Mouse (Mus musculus): ENCODE results near the gene Asb10. TPM values are rescaled to one million over a fixed set of nuclear protein-coding genes. Genes with fewer than 3 reads are reported as not detected.

Gene Asb10
- polyA plus RNA-seq, 1 experiment from 2014 or later = 0.32 TPM

DNA sequence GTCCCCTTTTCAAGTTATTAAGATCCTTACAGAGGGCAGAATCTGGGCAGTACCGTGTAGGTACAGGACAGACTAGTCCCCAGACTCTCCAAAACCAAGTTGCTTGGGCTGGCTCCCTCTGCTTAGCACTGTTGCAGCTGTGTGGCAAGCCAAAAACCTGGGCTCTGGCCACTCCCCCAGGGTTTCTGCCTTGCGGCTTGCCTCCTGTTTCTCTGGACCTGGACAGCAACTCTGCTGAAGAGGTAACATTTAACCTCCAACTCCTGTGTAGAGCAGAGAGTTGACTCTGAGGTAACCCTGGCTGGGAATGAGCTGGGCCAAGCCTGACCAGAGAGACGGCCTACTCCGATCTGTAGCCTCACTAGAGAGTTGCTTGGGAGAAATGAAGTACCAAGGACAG is 38.0 kb downstream of the Asb10 start:
- Histone ChIP-seq H3K9ac (no peak overlapping the region), H3K4me1 (peaks cover 41% of the 10 kb centered on the region), H3K27ac (no peak overlapping the region), H3K9me3 (replicated peaks) (no peaks in the 10 kb centered on the region), H3K36me3 (peaks cover 46% of the 10 kb centered on the region), H3K27me3 (peaks cover 27% of the 10 kb centered on the region), H3K4me3 (no peak overlapping the region), H3K4me2 (replicated peaks) (no peak overlapping the region)
- 72% methylated on average over 4 of the region's 4 CpGs for WGBS
- no peak for ATAC-seq (ENCODE audit: low FRiP score)

DNA sequence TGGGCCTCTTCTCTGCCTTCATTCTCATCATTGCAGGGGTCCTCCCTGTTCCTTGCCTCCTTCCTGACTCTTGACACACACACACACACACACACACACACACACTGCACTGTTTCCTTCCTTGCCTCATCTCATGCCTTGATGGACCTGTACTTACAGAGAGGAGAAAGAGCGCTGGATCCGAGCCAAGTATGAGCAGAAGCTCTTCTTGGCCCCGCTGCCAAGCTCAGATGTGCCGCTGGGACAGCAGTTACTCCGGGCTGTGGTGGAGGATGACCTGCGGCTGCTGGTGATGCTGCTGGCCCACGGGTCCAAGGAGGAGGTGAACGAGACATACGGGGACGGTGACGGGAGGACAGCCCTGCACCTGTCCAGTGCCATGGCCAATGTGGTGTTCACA is 39.9 kb downstream of the Asb10 start:
- H3K9ac ChIP-seq = no peak overlapping the region
- no peak overlapping the region for H3K4me2 ChIP-seq (replicated peaks)
- no peak overlapping the region for H3K27ac ChIP-seq
- WGBS = 83% methylated on average over 11 of the region's 11 CpGs
- ATAC-seq (ENCODE audit: low FRiP score) = no peak
- H3K36me3 ChIP-seq = peaks cover 64% of the 10 kb centered on the region
- H3K4me3 ChIP-seq = no peak overlapping the region
- peaks cover 60% of the 10 kb centered on the region for H3K4me1 ChIP-seq
- H3K9me3 ChIP-seq (replicated peaks) = no peaks in the 10 kb centered on the region
- peaks cover 24% of the 10 kb centered on the region for H3K27me3 ChIP-seq

DNA sequence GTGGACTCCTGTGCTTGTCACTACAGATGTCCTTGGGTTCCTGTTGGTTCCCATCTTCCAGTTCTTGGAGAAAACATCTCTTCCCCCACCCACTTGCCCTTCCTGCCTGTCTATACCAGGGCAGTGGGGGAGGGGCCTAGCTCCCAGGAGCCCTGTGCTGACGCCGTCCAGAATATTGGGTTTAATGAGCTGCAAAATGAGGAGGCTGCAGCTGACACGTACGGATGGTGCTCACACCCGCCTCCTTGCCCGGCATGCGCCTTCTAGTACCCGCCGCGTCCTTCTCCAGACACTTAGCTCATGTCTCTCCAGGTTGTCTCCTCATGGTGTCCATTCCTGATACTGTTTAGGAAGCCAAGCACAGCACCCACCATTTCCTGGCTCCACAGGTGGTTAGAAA is 41.7 kb downstream of the Asb10 start:
- peaks cover 64% of the 10 kb centered on the region for H3K4me1 ChIP-seq

DNA sequence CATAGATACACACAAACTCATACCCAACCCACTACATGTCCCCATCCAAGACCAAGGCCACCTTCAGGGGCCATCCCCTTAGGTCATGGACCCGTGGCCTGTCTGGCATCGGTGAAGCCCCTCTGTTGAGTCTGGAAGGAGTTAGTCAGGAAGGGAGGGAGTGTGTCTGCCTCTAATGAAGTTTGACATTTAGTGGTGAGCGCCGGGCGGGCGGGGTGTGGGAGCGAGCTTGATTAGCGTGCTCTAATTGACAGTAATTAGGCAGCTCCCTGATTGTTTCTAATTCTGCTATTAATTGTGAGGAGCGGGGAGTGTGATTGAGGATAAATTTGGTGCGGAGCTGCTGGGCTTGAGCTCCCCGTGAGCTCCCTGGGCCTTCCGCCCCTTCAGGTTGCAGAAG is 43.3 kb downstream of the Asb10 start:
- H3K4me2 ChIP-seq (replicated peaks) = no peak overlapping the region
- ATAC-seq (ENCODE audit: low FRiP score) = no peak
- no peaks in the 10 kb centered on the region for H3K9me3 ChIP-seq (replicated peaks)
- H3K4me3 ChIP-seq = no peak overlapping the region
- H3K27me3 ChIP-seq = no peaks in the 10 kb centered on the region; the same call in 1 of the 2 replicates
- no peak overlapping the region for H3K9ac ChIP-seq
- no peak overlapping the region for H3K27ac ChIP-seq
- H3K4me1 ChIP-seq = peaks cover 64% of the 10 kb centered on the region
- peaks cover 81% of the 10 kb centered on the region for H3K36me3 ChIP-seq
- WGBS = 62% methylated on average over 12 of the region's 12 CpGs

More for the DNA sequence above, 41.7 kb downstream of the Asb10 start:
- peak; percentile 38; the same call in 1 of the 2 replicates for ATAC-seq (ENCODE audit: low FRiP score)
- Histone ChIP-seq H3K36me3 (peaks cover 72% of the 10 kb centered on the region), H3K27ac (no peak overlapping the region), H3K9me3 (replicated peaks) (no peaks in the 10 kb centered on the region), H3K4me2 (replicated peaks) (no peak overlapping the region), H3K27me3 (peaks cover 9% of the 10 kb centered on the region), H3K9ac (no peak overlapping the region), H3K4me3 (no peak overlapping the region)
- 26% methylated on average over 10 of the region's 10 CpGs for WGBS

- Histone ChIP-seq H3K9me3 (replicated peaks) (no peaks in the 10 kb centered on the region), H3K27ac (peak overlapping the region; percentile 55; the same call in 1 of the 2 replicates), H3K4me2 (replicated peaks) (no peak overlapping the region), H3K36me3 (peaks cover 82% of the 10 kb centered on the region), H3K4me3 (no peak overlapping the region), H3K27me3 (no peaks in the 10 kb centered on the region; the same call in 1 of the 2 replicates), H3K9ac (no peak overlapping the region), H3K4me1 (peaks cover 64% of the 10 kb centered on the region)
- WGBS = 50% methylated on average over 6 of the region's 6 CpGs
- no peak for ATAC-seq (ENCODE audit: low FRiP score)
These were observed 44.0 kb downstream of the Asb10 start for GRCm38 (mm10) chr5:24496756-24497155.

DNA sequence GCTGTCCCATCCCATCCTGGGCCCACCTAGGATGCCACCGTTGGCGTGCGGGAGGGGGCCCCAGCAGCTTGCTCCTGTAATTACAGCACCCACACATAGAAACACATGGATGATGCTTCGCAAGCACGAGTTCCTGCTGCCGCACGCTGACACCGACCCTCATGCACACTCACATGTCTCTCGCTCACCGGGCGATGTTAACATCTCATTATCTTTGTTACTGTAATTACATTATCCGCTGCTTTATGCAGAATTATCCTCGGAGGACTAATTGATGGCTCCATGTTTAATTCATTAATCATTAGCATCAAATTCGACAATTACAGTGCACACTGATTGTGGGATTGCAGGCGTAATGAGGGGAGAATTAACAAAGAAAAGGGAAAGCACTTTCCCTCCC is 45.8 kb downstream of the Asb10 start:
- Histone ChIP-seq H3K27me3 (no peaks in the 10 kb centered on the region; the same call in 1 of the 2 replicates), H3K36me3 (peaks cover 80% of the 10 kb centered on the region), H3K4me1 (peaks cover 57% of the 10 kb centered on the region), H3K27ac (peak overlapping the region; percentile 71; the same call in 1 of the 2 replicates), H3K4me3 (no peak overlapping the region), H3K9me3 (replicated peaks) (no peaks in the 10 kb centered on the region), H3K4me2 (replicated peaks) (no peak overlapping the region), H3K9ac (no peak overlapping the region)
- no peak for ATAC-seq (ENCODE audit: low FRiP score)
- 61% methylated on average over 15 of the region's 15 CpGs for WGBS

DNA sequence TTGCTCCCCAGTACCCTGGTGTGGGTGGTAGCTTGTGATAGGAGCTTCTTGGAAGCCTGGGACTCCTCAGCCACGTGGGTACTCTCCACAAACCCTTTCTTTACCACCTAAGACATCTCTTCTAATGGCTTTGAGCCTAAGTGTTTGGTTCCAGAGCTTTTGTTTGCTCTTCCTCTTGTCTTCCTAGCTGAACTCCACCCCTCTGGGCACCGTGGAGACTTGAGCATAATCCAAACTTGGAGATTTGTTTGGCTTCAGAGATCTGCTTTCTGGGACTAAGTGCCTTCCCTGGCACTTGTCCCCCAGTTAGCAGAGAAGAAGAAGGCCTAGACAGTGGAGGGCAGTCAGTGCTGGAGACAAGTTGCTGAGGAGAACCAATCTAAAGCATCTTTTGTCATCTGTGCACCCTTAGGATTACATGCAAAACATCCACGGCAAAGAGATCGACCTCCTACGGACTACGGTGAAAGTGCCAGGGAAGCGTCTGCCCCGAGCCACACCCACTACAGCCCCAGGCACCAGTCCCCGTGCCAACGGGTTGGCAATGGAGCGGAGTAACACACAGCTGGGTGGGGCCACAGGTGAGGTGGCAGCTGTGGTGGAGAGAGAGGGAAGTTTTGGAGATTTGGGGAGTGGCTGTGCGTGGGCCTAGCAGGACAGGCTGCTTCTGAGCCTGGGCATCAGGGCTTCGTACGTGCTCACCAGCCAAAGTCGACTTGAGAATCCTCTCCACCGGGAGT is 48.1 kb downstream of the Asb10 start:
- no peak overlapping the region for H3K4me3 ChIP-seq
- H3K36me3 ChIP-seq = peaks cover 84% of the 10 kb centered on the region
- no peak overlapping the region for H3K9ac ChIP-seq
- no peak overlapping the region for H3K4me2 ChIP-seq (replicated peaks)
- no peak for ATAC-seq (ENCODE audit: low FRiP score)
- H3K4me1 ChIP-seq = peaks cover 43% of the 10 kb centered on the region
- H3K27ac ChIP-seq = no peak overlapping the region
- WGBS = 93% methylated on average over 16 of the region's 16 CpGs
- H3K9me3 ChIP-seq (replicated peaks) = no peaks in the 10 kb centered on the region
- no peaks in the 10 kb centered on the region; the same call in 1 of the 2 replicates for H3K27me3 ChIP-seq

DNA sequence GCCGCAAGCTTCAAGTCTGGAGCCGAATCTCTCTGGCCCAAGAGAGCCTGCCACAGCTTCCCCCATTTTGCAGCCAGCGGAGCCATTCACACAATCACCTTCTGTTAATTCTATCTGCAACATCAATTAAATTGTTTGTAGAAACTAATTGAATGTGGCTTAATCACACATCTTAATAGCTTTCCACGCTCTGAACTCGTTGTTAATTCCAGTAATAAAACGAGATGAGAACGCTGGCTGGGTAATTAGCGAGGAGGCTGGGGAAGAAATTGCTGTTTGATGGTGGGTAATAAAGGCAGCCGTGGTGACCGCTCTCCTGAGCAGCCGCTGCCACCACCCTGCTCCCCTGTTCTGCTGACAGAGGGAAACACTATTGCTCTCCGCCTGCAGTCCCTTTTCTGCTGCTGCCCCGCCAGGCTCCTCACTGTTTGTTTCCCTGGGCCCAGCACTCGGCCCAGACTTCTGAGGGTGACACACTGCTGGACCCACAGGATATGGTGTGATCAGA is 50.3 kb downstream of the Asb10 start:
- WGBS = 67% methylated on average over 14 of the region's 14 CpGs
- Histone ChIP-seq H3K27ac (peak overlapping the region; percentile 45; the same call in 1 of the 2 replicates), H3K4me2 (replicated peaks) (no peak overlapping the region), H3K36me3 (peaks cover 76% of the 10 kb centered on the region), H3K9ac (no peak overlapping the region), H3K9me3 (replicated peaks) (no peaks in the 10 kb centered on the region), H3K27me3 (no peaks in the 10 kb centered on the region), H3K4me1 (peaks cover 29% of the 10 kb centered on the region), H3K4me3 (no peak overlapping the region)
- ATAC-seq (ENCODE audit: low FRiP score) = no peak

GRCm38 (mm10) chr5:24486738-24487137 is 54.0 kb downstream of the Asb10 start:
- peaks cover 70% of the 10 kb centered on the region for H3K36me3 ChIP-seq
- 95% methylated on average over 5 of the region's 5 CpGs for WGBS
- no peak for ATAC-seq (ENCODE audit: low FRiP score)

DNA sequence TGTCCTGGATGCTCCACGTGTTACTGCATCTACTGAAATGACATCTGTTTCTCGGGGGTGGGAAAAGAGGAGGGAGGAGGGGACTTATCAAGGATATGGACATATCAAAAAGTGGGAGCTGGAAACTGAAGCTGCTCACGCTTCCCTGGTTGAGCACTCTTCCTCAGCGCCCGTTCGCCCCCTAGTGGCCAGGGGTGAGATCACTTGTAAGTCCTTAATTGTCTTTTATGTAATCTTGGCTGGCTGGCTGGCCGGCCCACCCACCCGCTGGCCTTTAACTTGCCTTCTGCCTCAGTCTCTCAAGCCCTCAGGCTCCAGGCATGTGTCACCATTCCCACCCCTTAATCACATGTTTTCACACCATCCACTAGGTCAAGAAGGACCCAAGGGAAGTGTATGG is 54.7 kb downstream of the Asb10 start:
- Histone ChIP-seq H3K4me2 (replicated peaks) (no peak overlapping the region), H3K36me3 (peaks cover 66% of the 10 kb centered on the region), H3K4me3 (no peak overlapping the region), H3K9me3 (replicated peaks) (no peaks in the 10 kb centered on the region), H3K4me1 (peaks cover 60% of the 10 kb centered on the region), H3K27me3 (no peaks in the 10 kb centered on the region), H3K27ac (no peak overlapping the region), H3K9ac (no peak overlapping the region)
- ATAC-seq (ENCODE audit: low FRiP score) = no peak
- under 1% methylated on average over 8 of the region's 8 CpGs for WGBS

More at GRCm38 (mm10) chr5:24486738-24487137, 54.0 kb downstream of the Asb10 start:
- Histone ChIP-seq H3K9ac (no peak overlapping the region), H3K4me1 (peaks cover 54% of the 10 kb centered on the region), H3K27ac (no peak overlapping the region), H3K9me3 (replicated peaks) (no peaks in the 10 kb centered on the region), H3K4me2 (replicated peaks) (no peak overlapping the region), H3K27me3 (no peaks in the 10 kb centered on the region), H3K4me3 (no peak overlapping the region)

GRCm38 (mm10) chr5:24484963-24485362 is 55.8 kb downstream of the Asb10 start:
- H3K4me2 ChIP-seq (replicated peaks) = peak overlapping the region; percentile 45
- H3K27me3 ChIP-seq = 0 out of 2 replicates have a peak, but pooled peaks cover 3% of the 10 kb centered on the region
- ATAC-seq (ENCODE audit: low FRiP score) = peak; percentile 27; the same call in 1 of the 2 replicates
- peak overlapping the region; percentile 43 for H3K9ac ChIP-seq
- peaks cover 67% of the 10 kb centered on the region for H3K36me3 ChIP-seq
- peak overlapping the region; percentile 76 for H3K27ac ChIP-seq
- no peaks in the 10 kb centered on the region for H3K9me3 ChIP-seq (replicated peaks)
- WGBS = 23% methylated on average over 22 of the region's 22 CpGs
- peaks cover 69% of the 10 kb centered on the region for H3K4me1 ChIP-seq
- H3K4me3 ChIP-seq = peak overlapping the region; percentile 12; the same call in 1 of the 2 replicates

- H3K4me3 ChIP-seq = no peak overlapping the region
- no peak overlapping the region for H3K4me2 ChIP-seq (replicated peaks)
- H3K9me3 ChIP-seq (replicated peaks) = no peaks in the 10 kb centered on the region
- H3K4me1 ChIP-seq = peaks cover 64% of the 10 kb centered on the region
- peak; percentile 12; the same call in 1 of the 2 replicates for ATAC-seq (ENCODE audit: low FRiP score)
- no peak overlapping the region for H3K9ac ChIP-seq
- WGBS = 25% methylated on average over 11 of the region's 11 CpGs
- H3K27ac ChIP-seq = peak overlapping the region; percentile 7; the same call in 1 of the 2 replicates
- H3K36me3 ChIP-seq = peaks cover 67% of the 10 kb centered on the region
- 0 out of 2 replicates have a peak, but pooled peaks cover 3% of the 10 kb centered on the region for H3K27me3 ChIP-seq
These were observed 57.5 kb downstream of the Asb10 start for GRCm38 (mm10) chr5:24483326-24483725.
